Mouse (Mus musculus) intestine, embryonic 14.5 days (tissue): ENCODE results near the gene Myl3. TPM values are rescaled to one million over a fixed set of nuclear protein-coding genes. Genes with fewer than 3 reads are reported as not detected.
A peak's percentile ranks its signal among the peaks of the same experiment; 100 is the strongest.

Experiments used
- ATAC-seq: fragments of 200-750 bp; cut with Nextera tagmentation; replicated peaks from 2 replicates; pipeline ENCODE4 v1.8.0; 2017; ENCODE audit warnings: low read depth, moderate number of reproducible peaks, moderate TSS enrichment, moderate library complexity; ENCODE audit not compliant: low FRiP score, low TSS enrichment
- DNase-seq: peaks from one replicate; pipeline ENCODE4 v3.0.0-alpha.2; 2018; ENCODE audit warnings: low spot score
- H3K27ac ChIP-seq: fragments of 300-500 bp; sonication (generic); 2 replicates; pipeline ENCODE4 v1.5.1; 2014; ENCODE audit warnings: low read depth, mild to moderate bottlenecking, control low read depth
- H3K27me3 ChIP-seq: fragments of 300-500 bp; sonication (generic); replicated peaks from 2 replicates; pipeline ENCODE4 v1.6.1; 2014; ENCODE audit warnings: low read length, control low read depth; ENCODE audit not compliant: control insufficient read depth, insufficient read depth
- H3K36me3 ChIP-seq: fragments of 300-500 bp; sonication (generic); 2 replicates; pipeline ENCODE4 v1.6.1; 2014; ENCODE audit warnings: low read length, control low read depth; ENCODE audit not compliant: control insufficient read depth, insufficient read depth
- H3K4me1 ChIP-seq: fragments of 300-500 bp; sonication (generic); replicated peaks from 2 replicates; pipeline ENCODE4 v1.6.1; 2014; ENCODE audit warnings: low read length, control low read depth, mixed read lengths; ENCODE audit not compliant: control insufficient read depth, insufficient read depth
- H3K4me2 ChIP-seq: fragments of 300-500 bp; sonication (generic); 2 replicates; pipeline ENCODE4 v1.6.1; 2014; ENCODE audit warnings: low read length
- H3K4me3 ChIP-seq: fragments of 300-500 bp; sonication (generic); 2 replicates; pipeline ENCODE4 v1.5.1; 2014; ENCODE audit warnings: low read depth, low read length, control low read depth, mixed read lengths
- H3K9ac ChIP-seq: fragments of 300-500 bp; sonication (generic); 2 replicates; pipeline ENCODE4 v1.6.1; 2014; ENCODE audit warnings: mild to moderate bottlenecking, low read length
- H3K9me3 ChIP-seq: fragments of 300-500 bp; sonication (generic); 2 replicates; pipeline ENCODE4 v1.6.1; 2016; ENCODE audit warnings: low read length, control low read depth; ENCODE audit not compliant: control insufficient read depth
- WGBS: fragments of 180-500 bp; shearing (Covaris S2); extraction: QIAGEN DNeasy Blood & Tissue Kit; methylation state at CpG from one replicate; pipeline ENCODE4 v1.1.7; 2014; 5-methylcytosine and 5-hydroxymethylcytosine counted together
- polyA plus RNA-seq: library from polyadenylated mRNA; unstranded; fragments of >200 nt; fragmentation: Nextera tagmentation; extraction: Ambion mirVana; gene quantifications from 2 replicates; pipeline ENCODE4 v1.2.1, GENCODE M21; 2014

The Myl3 gene
- polyA plus RNA-seq, 1 experiment from 2014 or later = 0.23 TPM

DNA sequence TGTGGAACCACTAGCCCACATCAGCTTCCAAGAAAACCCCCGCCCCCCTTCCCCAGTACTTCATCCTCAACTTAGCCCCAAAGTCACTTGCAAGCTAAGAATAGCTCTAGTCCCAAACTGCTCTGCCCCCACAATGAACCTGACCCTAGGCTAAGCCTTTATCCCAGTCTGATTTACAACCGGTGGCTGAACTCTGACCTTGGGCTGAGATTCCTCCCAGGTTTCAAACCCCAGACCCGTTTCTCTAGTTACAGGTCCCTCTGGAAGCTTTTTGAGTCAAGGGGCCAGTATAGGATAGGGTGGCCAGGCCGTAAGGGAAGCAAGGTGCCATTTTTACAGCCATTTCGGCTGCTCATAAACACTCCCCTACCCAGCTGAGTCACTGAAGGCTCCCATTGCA is 4.6 kb downstream of the Myl3 start:
- DNase-seq = no peak
- H3K4me2 ChIP-seq = no peak overlapping the region
- WGBS = 33% methylated on average over 5 of the region's 5 CpGs

DNA sequence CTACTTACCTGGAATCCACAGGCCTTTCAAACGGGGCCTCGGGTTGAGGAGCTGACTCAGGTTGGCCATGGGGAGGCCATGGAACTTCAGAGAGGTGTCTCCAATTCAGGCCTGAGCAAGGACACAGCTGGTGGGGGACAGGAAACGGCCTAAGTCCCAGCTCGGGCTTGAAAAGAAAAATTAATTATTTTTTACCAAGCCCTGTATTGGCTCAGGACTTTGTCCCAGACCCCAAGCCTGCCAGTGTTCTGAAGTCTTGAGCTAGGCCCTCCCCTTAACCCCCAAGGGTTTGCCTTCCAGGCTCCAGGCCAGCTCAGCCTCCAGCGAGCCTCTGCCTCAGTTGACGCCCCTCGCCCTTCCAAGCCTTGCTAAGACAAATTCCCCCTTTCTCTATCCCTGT is 5.3 kb downstream of the Myl3 start, which contains the start of gene Pth1r:
Gene Pth1r (minus strand): TSS at position 185 of the 400 bp plus-strand sequence.
- no peak within 1 kb of the TSS for H3K4me2 ChIP-seq
- H3K36me3 ChIP-seq = no peaks in the 10 kb centered on the region
- 45% methylated on average over 7 of the region's 7 CpGs for WGBS
- H3K27ac ChIP-seq = no peak within 1 kb of the TSS
- no peak within 1 kb of the TSS for H3K4me3 ChIP-seq
- H3K9me3 ChIP-seq = no peaks in the 10 kb centered on the region
- ATAC-seq = no peak
- no peak within 1 kb of the TSS for H3K9ac ChIP-seq
- DNase-seq = no peak
- H3K4me1 ChIP-seq = peaks cover 27% of the 10 kb centered on the region
- H3K27me3 ChIP-seq = peaks cover 5% of the 10 kb centered on the region; the same call in 1 of the 2 replicates

More for the DNA sequence above, 4.6 kb downstream of the Myl3 start:
- Histone ChIP-seq H3K4me1 (peaks cover 31% of the 10 kb centered on the region), H3K9ac (no peak overlapping the region), H3K27ac (no peak overlapping the region), H3K9me3 (no peaks in the 10 kb centered on the region), H3K36me3 (no peaks in the 10 kb centered on the region), H3K27me3 (peaks cover 5% of the 10 kb centered on the region; the same call in 1 of the 2 replicates), H3K4me3 (no peak overlapping the region)
- ATAC-seq = no peak

DNA sequence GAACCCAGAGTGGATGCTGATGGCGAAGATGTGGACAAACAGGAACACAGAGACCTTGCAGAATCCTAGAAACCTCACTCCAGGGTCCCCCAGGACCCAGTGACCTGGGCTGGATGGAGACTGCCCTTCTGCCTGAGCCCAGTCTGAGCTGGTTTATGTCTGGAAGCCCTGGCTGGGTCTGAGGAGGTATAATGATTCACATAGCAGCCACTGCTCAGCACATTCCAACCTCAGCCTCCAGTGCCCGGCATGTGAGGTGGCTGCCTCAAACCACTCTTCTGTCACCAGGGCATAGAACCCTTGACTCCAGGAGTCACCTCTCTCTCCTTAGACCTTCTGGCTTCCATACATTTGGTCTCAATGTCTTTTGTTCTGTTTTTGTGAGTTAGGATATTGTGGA is 6.8 kb downstream of the Myl3 start:
- peaks cover 26% of the 10 kb centered on the region for H3K4me1 ChIP-seq
- H3K36me3 ChIP-seq = no peaks in the 10 kb centered on the region
- H3K27me3 ChIP-seq = peaks cover 5% of the 10 kb centered on the region; the same call in 1 of the 2 replicates
- no peak overlapping the region for H3K4me3 ChIP-seq
- H3K9me3 ChIP-seq = no peaks in the 10 kb centered on the region
- H3K27ac ChIP-seq = no peak overlapping the region
- WGBS = 65% methylated on average over 2 of the region's 2 CpGs
- ATAC-seq = no peak
- H3K9ac ChIP-seq = no peak overlapping the region
- H3K4me2 ChIP-seq = no peak overlapping the region
- no peak for DNase-seq

DNA sequence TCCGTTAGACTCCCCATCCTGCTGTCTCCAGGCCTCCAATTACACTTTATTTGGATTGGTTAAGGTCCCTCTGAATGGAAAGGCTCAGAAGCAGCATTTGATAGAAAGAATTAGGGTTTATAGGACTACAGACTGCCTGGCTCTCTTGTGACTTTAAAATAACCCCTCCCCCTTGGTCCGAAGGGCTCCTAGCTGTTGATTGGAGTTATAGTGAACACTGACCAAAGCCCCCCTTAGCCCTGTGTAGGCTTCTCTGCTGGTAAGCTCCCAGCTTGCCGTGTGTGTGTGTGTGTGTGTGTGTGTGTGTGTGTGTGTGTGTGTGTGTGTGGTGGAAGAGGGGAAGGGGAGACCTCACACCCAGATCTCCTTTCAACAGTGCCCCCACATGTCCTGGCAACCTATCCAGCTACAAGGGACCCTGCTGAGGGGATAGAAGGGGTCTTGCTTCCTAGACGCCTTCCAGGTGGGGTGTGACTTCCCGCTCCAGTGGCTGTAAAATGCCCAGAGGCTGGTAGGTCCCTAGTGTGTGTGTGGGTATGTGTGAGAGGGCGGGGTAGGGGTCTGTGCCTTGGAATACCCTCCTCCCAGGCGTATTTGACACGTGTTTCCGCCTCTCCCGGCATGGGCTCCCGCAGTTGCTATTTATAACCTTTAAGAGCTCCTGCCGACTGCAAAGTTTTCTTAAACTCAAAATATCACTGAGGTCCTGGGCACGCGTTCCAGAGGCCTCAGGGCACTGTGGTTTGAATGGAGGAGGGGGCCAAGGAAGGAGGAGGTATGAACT is 8.9 kb downstream of the Myl3 start:
- no peak for DNase-seq
- no peaks in the 10 kb centered on the region for H3K9me3 ChIP-seq
- H3K27me3 ChIP-seq = no peaks in the 10 kb centered on the region
- 24% methylated on average over 14 of the region's 14 CpGs for WGBS
- H3K36me3 ChIP-seq = no peaks in the 10 kb centered on the region
- peak overlapping the region; percentile 36; the same call in 1 of the 2 replicates for H3K27ac ChIP-seq
- H3K4me1 ChIP-seq = peaks cover 22% of the 10 kb centered on the region
- no peak overlapping the region for H3K9ac ChIP-seq
- ATAC-seq = no peak; the same call in 1 of the 2 replicates
- H3K4me3 ChIP-seq = no peak overlapping the region
- peak overlapping the region; percentile 30; the same call in 1 of the 2 replicates for H3K4me2 ChIP-seq

DNA sequence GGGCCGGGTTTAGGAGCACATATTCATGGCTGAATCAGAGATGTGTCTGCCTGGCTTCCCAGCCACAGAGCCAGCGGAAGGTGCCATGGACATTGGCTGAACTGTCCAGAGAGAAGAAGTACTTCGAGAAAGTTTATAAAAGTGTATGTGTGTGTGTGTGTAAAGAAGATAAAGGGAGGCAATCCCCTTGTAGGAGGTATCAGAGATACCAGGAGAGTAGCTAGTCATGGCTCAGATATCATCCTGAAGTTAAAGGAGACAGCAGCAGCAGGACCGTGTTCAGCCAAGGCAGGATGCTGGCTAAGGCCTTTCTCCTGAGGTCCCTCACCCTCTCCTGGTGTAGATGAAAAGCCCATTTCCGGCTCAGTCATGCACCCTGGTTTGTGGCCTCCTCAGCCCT is 9.8 kb downstream of the Myl3 start:
- WGBS = 74% methylated on average over 5 of the region's 5 CpGs
- H3K27ac ChIP-seq = peak overlapping the region; percentile 36; the same call in 1 of the 2 replicates

DNA sequence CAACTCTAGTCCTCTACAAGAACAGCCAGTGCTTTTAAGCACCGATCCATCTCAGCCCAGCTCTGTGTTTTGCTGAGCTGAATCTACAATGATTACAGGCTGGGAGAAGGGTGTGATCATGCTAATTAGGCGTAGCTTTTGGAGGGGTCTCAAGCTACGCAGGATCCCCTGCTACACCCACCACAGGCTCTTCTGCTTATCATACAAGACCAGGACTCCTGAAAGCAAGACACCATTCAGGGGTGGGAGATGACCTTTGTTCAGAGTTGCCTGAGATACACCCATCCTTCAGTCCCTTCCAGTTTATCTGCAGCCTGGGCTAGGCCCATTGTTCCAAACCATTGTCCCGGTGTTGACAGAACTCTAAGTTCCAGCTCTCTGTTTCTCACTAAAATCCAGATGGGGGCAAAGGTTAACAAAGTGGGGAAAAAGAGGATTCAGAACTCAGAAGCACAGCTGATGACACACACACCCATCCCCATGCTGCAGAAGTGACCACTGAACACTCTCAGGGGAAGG is 11.3 kb downstream of the Myl3 start:
- no peak overlapping the region for H3K4me2 ChIP-seq
- H3K27ac ChIP-seq = no peak overlapping the region
- ATAC-seq (no peak), DNase-seq (no peak)
- no peaks in the 10 kb centered on the region for H3K27me3 ChIP-seq
- no peaks in the 10 kb centered on the region for H3K9me3 ChIP-seq
- H3K9ac ChIP-seq = no peak overlapping the region
- H3K4me3 ChIP-seq = no peak overlapping the region
- H3K36me3 ChIP-seq = no peaks in the 10 kb centered on the region
- WGBS = 91% methylated on average over 4 of the region's 4 CpGs
- H3K4me1 ChIP-seq = peaks cover 19% of the 10 kb centered on the region

More for the DNA sequence above, 9.8 kb downstream of the Myl3 start:
- Histone ChIP-seq H3K9me3 (no peaks in the 10 kb centered on the region), H3K27me3 (no peaks in the 10 kb centered on the region), H3K9ac (no peak overlapping the region), H3K36me3 (no peaks in the 10 kb centered on the region), H3K4me3 (no peak overlapping the region), H3K4me2 (no peak overlapping the region), H3K4me1 (peaks cover 22% of the 10 kb centered on the region)
- ATAC-seq (no peak), DNase-seq (no peak)

DNA sequence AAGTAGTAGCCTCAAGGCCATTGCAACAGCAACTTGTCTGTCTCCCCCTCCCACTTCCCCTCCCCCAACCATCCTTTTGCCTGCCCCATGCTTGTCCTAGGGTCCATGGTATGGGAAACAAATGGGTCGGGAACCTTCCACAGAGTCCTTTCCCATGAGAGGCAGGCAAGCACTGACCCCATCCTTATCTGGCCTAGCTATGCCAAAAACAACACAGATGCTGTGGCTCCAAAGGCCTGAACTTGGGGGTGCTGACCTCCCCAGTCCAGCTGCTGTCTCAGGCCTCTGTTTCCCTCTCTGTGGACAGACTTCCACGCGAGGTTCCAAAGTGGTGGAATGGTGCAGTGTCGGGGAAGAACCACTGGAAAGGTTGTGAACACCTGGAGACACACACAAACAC is 12.1 kb downstream of the Myl3 start:
- no peak for ATAC-seq
- Histone ChIP-seq H3K4me3 (no peak overlapping the region), H3K9ac (no peak overlapping the region), H3K4me2 (no peak overlapping the region), H3K36me3 (no peaks in the 10 kb centered on the region), H3K9me3 (no peaks in the 10 kb centered on the region), H3K27me3 (no peaks in the 10 kb centered on the region), H3K27ac (no peak overlapping the region), H3K4me1 (peaks cover 19% of the 10 kb centered on the region)
- WGBS = 81% methylated on average over 4 of the region's 4 CpGs
- DNase-seq = no peak

DNA sequence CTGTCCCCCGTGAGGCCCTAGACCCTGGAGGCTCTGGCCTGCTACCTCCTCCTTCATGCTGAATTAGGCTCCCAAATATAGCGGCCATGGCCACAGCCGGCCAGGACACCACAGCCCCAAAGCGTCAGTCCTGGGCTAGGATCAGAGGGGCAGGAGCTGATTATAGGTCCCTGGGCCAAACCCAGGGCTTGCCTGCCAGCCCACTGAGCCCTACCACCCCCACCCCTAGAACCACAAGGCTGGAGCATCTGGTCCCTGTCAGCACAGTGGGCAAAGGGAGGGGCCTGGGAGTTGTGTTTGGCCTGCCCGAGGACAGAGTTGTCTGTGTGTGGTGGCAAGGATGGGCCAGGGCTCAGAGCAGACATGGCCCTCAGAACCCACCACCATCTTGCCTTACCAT is 16.2 kb downstream of the Myl3 start:
- Histone ChIP-seq H3K4me3 (no peak overlapping the region), H3K9me3 (no peaks in the 10 kb centered on the region), H3K27me3 (no peaks in the 10 kb centered on the region), H3K4me1 (no peaks in the 10 kb centered on the region), H3K9ac (no peak overlapping the region), H3K27ac (no peak overlapping the region), H3K36me3 (no peaks in the 10 kb centered on the region), H3K4me2 (no peak overlapping the region)
- DNase-seq (no peak), ATAC-seq (no peak)
- WGBS = 70% methylated on average over 5 of the region's 5 CpGs
